Mouse (Mus musculus) ES-E14 (cell line): Measurements from ENCODE around the gene Tmem242. TPM values are rescaled to one million over a fixed set of nuclear protein-coding genes. Genes with fewer than 3 reads are reported as not detected.

Experiments used
- DNase-seq: peaks from one replicate; pipeline ENCODE4 v3.0.0-alpha.2; 2013; ENCODE audit warnings: low read depth, low spot score
- H3K27ac ChIP-seq: 2 replicates; pipeline ENCODE4 v1.5.1; 2012; ENCODE audit warnings: low read depth, mild to moderate bottlenecking, low read length, moderate library complexity, mixed read lengths; ENCODE audit not compliant: poor library complexity, insufficient read depth, severe bottlenecking
- H3K36me3 ChIP-seq: 2 replicates; pipeline ENCODE4 v1.6.1; 2012; ENCODE audit warnings: mild to moderate bottlenecking, low read length, moderate library complexity, mixed read lengths; ENCODE audit not compliant: control insufficient read depth, poor library complexity, insufficient read depth, severe bottlenecking
- H3K4me1 ChIP-seq, 2 experiments: fragments of 150-350 bp in 1 of 2; sonication (generic) in 1 of 2; 2 replicates each; pipeline ENCODE4 v1.6.1; 2012; ENCODE audit warnings: low read length in 2 of 2, mild to moderate bottlenecking in 1 of 2, mixed read lengths in 1 of 2; ENCODE audit not compliant: control insufficient read depth in 2 of 2, insufficient read depth in 2 of 2, poor library complexity in 1 of 2
- H3K4me3 ChIP-seq, 2 experiments: fragments of 150-350 bp in 1 of 2; sonication (generic) in 1 of 2; 2 replicates each; pipeline ENCODE4 v1.5.1; 2012; ENCODE audit warnings: low read length in 2 of 2, low read depth in 1 of 2, mild to moderate bottlenecking in 1 of 2, mixed read lengths in 1 of 2; ENCODE audit not compliant: insufficient read depth in 1 of 2, poor library complexity in 1 of 2, severe bottlenecking in 1 of 2
- H3K9ac ChIP-seq: 2 replicates; pipeline ENCODE4 v1.6.1; 2012; ENCODE audit warnings: low read depth, mild to moderate bottlenecking, low read length, mixed read lengths; ENCODE audit not compliant: poor library complexity, insufficient read depth, severe bottlenecking
- H3K9me3 ChIP-seq: fragments of 150-350 bp; sonication (generic); 2 replicates; pipeline ENCODE4 v1.6.1; 2012; ENCODE audit warnings: low read depth, mild to moderate bottlenecking, low read length; ENCODE audit not compliant: control insufficient read depth, insufficient read depth
- CHD2 ChIP-seq: IDR thresholded peaks from 2 replicates; pipeline ENCODE4 v1.6.1; 2014; ENCODE audit warnings: mild to moderate bottlenecking, low read depth, low read length, inconsistent platforms
- HCFC1 ChIP-seq: IDR thresholded peaks from 2 replicates; pipeline ENCODE4 v1.6.1; 2012; ENCODE audit warnings: low read length, inconsistent platforms, borderline replicate concordance; ENCODE audit not compliant: insufficient read depth
- MAFK ChIP-seq: IDR thresholded peaks from 2 replicates; pipeline ENCODE4 v1.6.1; 2014; ENCODE audit warnings: mild to moderate bottlenecking, low read depth, low read length, inconsistent platforms; ENCODE audit not compliant: insufficient read depth
- ZC3H11A ChIP-seq: IDR thresholded peaks from 2 replicates; pipeline ENCODE4 v1.6.1; 2012; ENCODE audit warnings: low read depth, mild to moderate bottlenecking, inconsistent platforms, low read length, borderline replicate concordance
- ZNF384 ChIP-seq: IDR thresholded peaks from 2 replicates; pipeline ENCODE4 v1.6.1; 2012; ENCODE audit warnings: low read depth, low read length, inconsistent platforms
- in situ Hi-C, 2 experiments: fragments of 600-800 bp; cut with MboI; formaldehyde crosslinking; loops; one replicate each; pipeline ENCODE4 v1.15.1; 2025; ENCODE audit warnings: low sequenced_read_pairs in 2 of 2, inconsistent platforms in 1 of 2; ENCODE audit not compliant: unreplicated experiment in 2 of 2
- total RNA-seq: library from RNA; depleted of rRNA; stranded (reverse); fragments of 300-350 nt; gene quantifications from 2 replicates; pipeline ENCODE4 v1.2.3, GENCODE M21; 2012

Gene Tmem242
- total RNA-seq, 1 experiment: 61.6 TPM

GRCm38 (mm10) chr17:5475960-5476725 is 36.1 kb upstream of the Tmem242 start:
- no peak overlapping the region for H3K27ac ChIP-seq
- DNase-seq: peak; percentile 75
- in situ Hi-C loops: no loop called here
- H3K9ac ChIP-seq: no peak overlapping the region
- TF ChIP-seq CHD2 (no peak), HCFC1 (no peak), MAFK (no peak), ZC3H11A (no peak), ZNF384 (no peak)
- H3K36me3 ChIP-seq: no peaks in the 10 kb centered on the region
- H3K9me3 ChIP-seq: no peaks in the 10 kb centered on the region
- H3K4me1 ChIP-seq: peaks cover 0 to 5% of the 10 kb centered on the region in 2 experiments; a peak in 1 of 4 replicates
- peak overlapping the region in 1 of 2 experiments; percentile 62; a peak in 2 of 4 replicates for H3K4me3 ChIP-seq

- in situ Hi-C loops: no loop called here
- no peak for DNase-seq
- Histone ChIP-seq H3K4me3 (no peak overlapping the region), H3K4me1 (peaks cover 0 to 5% of the 10 kb centered on the region in 2 experiments; a peak in 1 of 4 replicates), H3K9me3 (no peaks in the 10 kb centered on the region), H3K9ac (no peak overlapping the region), H3K27ac (no peak overlapping the region), H3K36me3 (no peaks in the 10 kb centered on the region)
- TF ChIP-seq MAFK (no peak), CHD2 (no peak), ZC3H11A (no peak), HCFC1 (no peak), ZNF384 (no peak)
These were observed 32.2 kb upstream of the Tmem242 start for GRCm38 (mm10) chr17:5472268-5472667.

GRCm38 (mm10) chr17:5467177-5467576 is 27.1 kb upstream of the Tmem242 start:
- Histone ChIP-seq H3K9ac (no peak overlapping the region), H3K4me3 (no peak overlapping the region), H3K27ac (no peak overlapping the region), H3K4me1 (0 out of 4 replicates have a peak, but pooled peaks cover 0 to 2% of the 10 kb centered on the region in 2 experiments), H3K9me3 (no peaks in the 10 kb centered on the region), H3K36me3 (no peaks in the 10 kb centered on the region)
- no peak for TF ChIP-seq CHD2
- no peak for TF ChIP-seq ZNF384
- no peak for TF ChIP-seq ZC3H11A
- TF ChIP-seq MAFK: no peak
- TF ChIP-seq HCFC1: no peak
- in situ Hi-C loops: no loop called here
- no peak for DNase-seq

- H3K4me3 ChIP-seq: no peak overlapping the region
- no peaks in the 10 kb centered on the region for H3K9me3 ChIP-seq
- no peak for DNase-seq
- no peaks in the 10 kb centered on the region for H3K36me3 ChIP-seq
- TF ChIP-seq HCFC1 (no peak), MAFK (no peak), CHD2 (no peak), ZC3H11A (no peak), ZNF384 (no peak)
- in situ Hi-C loops: no loop called here
- no peak overlapping the region; the same call in 1 of the 2 replicates for H3K27ac ChIP-seq
- 0 out of 4 replicates have a peak, but pooled peaks cover 0 to 2% of the 10 kb centered on the region in 2 experiments for H3K4me1 ChIP-seq
- H3K9ac ChIP-seq: no peak overlapping the region
These were observed 26.7 kb upstream of the Tmem242 start for GRCm38 (mm10) chr17:5466736-5467135.
